17 mouse cellular contexts compared by ENCODE assay signal in genomic region chr13:100962811-100963540, GRCm38 (mm10).
DNase-seq lines count a peak whose midpoint lies in the region; ATAC-seq lines count a peak whose summit lies in the region.
"Had no signal": no experiment of that assay in that cellular context is flagged by ENCODE, and none has a peak within 500 bp of the region (broad histone marks: within the 10 kb centered on the region; RNA-seq: fewer than 3 reads in every experiment).

No protein-coding gene starts in this region.

- no peaks in the 10 kb centered on the region for H3K36me3 ChIP-seq in forebrain, embryonic 14.5 days (ENCODE audit: control insufficient read depth, insufficient read depth, low read length)
- H3K36me3 ChIP-seq in forebrain, embryonic 10.5 days (replicated peaks), result no peaks in the 10 kb centered on the region
- no peaks in the 10 kb centered on the region for H3K36me3 ChIP-seq in kidney, embryonic 15.5 days
- H3K36me3 ChIP-seq: G1E; heart, embryonic 13.5 days had no signal

- no peaks in the 10 kb centered on the region for H3K4me1 ChIP-seq in forebrain, embryonic 14.5 days (ENCODE audit: control insufficient read depth, insufficient read depth, low read length)
- no peaks in the 10 kb centered on the region for H3K4me1 ChIP-seq in forebrain, embryonic 10.5 days
- no peaks in the 10 kb centered on the region for H3K4me1 ChIP-seq in kidney, embryonic 15.5 days
- H3K4me1 ChIP-seq: heart, embryonic 13.5 days had no signal

- no peak overlapping the region for H3K9ac ChIP-seq in forebrain, embryonic 14.5 days (ENCODE audit: low read length)
- H3K9ac ChIP-seq in kidney, embryonic 15.5 days, result no peak overlapping the region
- H3K9ac ChIP-seq: heart, embryonic 13.5 days had no signal

- no peaks in the 10 kb centered on the region for H3K27me3 ChIP-seq in forebrain, embryonic 14.5 days (replicated peaks; ENCODE audit: control insufficient read depth, insufficient read depth, low read length)
- no peaks in the 10 kb centered on the region for H3K27me3 ChIP-seq in forebrain, embryonic 10.5 days (ENCODE audit: poor library complexity, severe bottlenecking)
- no peaks in the 10 kb centered on the region for H3K27me3 ChIP-seq in kidney, embryonic 15.5 days
- H3K27me3 ChIP-seq: heart, embryonic 13.5 days had no signal

- peak; percentile 85 for DNase-seq in forebrain, embryonic 14.5 days (ENCODE audit: low spot score)
- no peak for DNase-seq in forebrain, embryonic 10.5 days (ENCODE audit: extremely low spot score, low spot score)
- DNase-seq in kidney, postnatal 14 days, result no peak
- peak; percentile 78 for DNase-seq in brain, adult 2 months (ENCODE audit: low read depth, low spot score)
- peak; percentile 70 to 87 for DNase-seq in layer of hippocampus, adult 18-20 months (ENCODE audit: low spot score in 2 of 2)
- DNase-seq in spleen, postnatal 10 days (ENCODE audit: low spot score in 2 of 2), result no peak
- no peak for DNase-seq in MN1 (ENCODE audit: low spot score)
- DNase-seq: adrenal gland, postnatal 36 days; cerebellum, adult 11-12 months; gastrocnemius, postnatal 25 days; kidney, postnatal 36 days; thymus, postnatal 36 days had no signal

- ATAC-seq in forebrain, embryonic 14.5 days, result peak; percentile 91
- no peak for ATAC-seq in kidney, embryonic 15.5 days (replicated peaks; ENCODE audit: low FRiP score)

- 47% methylated on average over 4 of the region's 4 CpGs for WGBS in forebrain, embryonic 14.5 days
- 88% methylated on average over 4 of the region's 4 CpGs for WGBS in forebrain, embryonic 10.5 days
- WGBS in kidney, embryonic 15.5 days, result 75% methylated on average over 4 of the region's 4 CpGs

- H3K4me3 ChIP-seq in forebrain, embryonic 14.5 days (ENCODE audit: low read depth, low read length), result no peak overlapping the region
- H3K4me3 ChIP-seq in forebrain, embryonic 10.5 days, result no peak overlapping the region
- H3K4me3 ChIP-seq in kidney, embryonic 15.5 days (replicated peaks), result no peak overlapping the region
- H3K4me3 ChIP-seq: heart, embryonic 13.5 days had no signal

- no peak overlapping the region for H3K4me2 ChIP-seq in forebrain, embryonic 14.5 days (ENCODE audit: low read length)
- no peak overlapping the region for H3K4me2 ChIP-seq in kidney, embryonic 15.5 days
- H3K4me2 ChIP-seq: heart, embryonic 13.5 days; midbrain, embryonic 11.5 days had no signal

- no peak overlapping the region; the same call in 1 of the 2 replicates for H3K27ac ChIP-seq in forebrain, embryonic 14.5 days (ENCODE audit: low read depth, low read length)
- no peak overlapping the region for H3K27ac ChIP-seq in forebrain, embryonic 10.5 days
- peak overlapping the region; percentile 7; the same call in 1 of the 2 replicates for H3K27ac ChIP-seq in kidney, embryonic 15.5 days
- H3K27ac ChIP-seq: heart, embryonic 13.5 days; stomach, postnatal 0 days had no signal

- H3K9me3 ChIP-seq in forebrain, embryonic 14.5 days (replicated peaks; ENCODE audit: control insufficient read depth, low read length), result no peaks in the 10 kb centered on the region
- no peaks in the 10 kb centered on the region for H3K9me3 ChIP-seq in forebrain, embryonic 10.5 days
- H3K9me3 ChIP-seq in kidney, embryonic 15.5 days (replicated peaks), result no peaks in the 10 kb centered on the region
- H3K9me3 ChIP-seq: G1E; heart, embryonic 13.5 days had no signal

Comparison
In these comparisons a context has a peak if more than half of its experiments do, and no peak if none do; other contexts are left out.
1. DNase-seq: peak in forebrain, embryonic 14.5 days (single experiment), brain, adult 2 months (single experiment) and layer of hippocampus, adult 18-20 months (2 of 2); none in forebrain, embryonic 10.5 days (single experiment), kidney, postnatal 14 days (single experiment), spleen, postnatal 10 days (0 of 2) and MN1 (single experiment).